Mouse (Mus musculus): Measurements from ENCODE around the gene Gigyf1.

Gigyf1 gene

GRCm38 (mm10) chr5:137535318-137535717 lies 17.0 kb downstream of the Gigyf1 start:
- no peak for DNase-seq

GRCm38 (mm10) chr5:137537461-137537860 lies 19.1 kb downstream of the Gigyf1 start:
- no peak for DNase-seq

GRCm38 (mm10) chr5:137539291-137539801 lies 21.0 kb downstream of the Gigyf1 start:
- no peak for DNase-seq

- DNase-seq = no peak
These were observed 22.6 kb downstream of the Gigyf1 start for GRCm38 (mm10) chr5:137540991-137541390.

- DNase-seq = peak; percentile 1
These were observed 23.6 kb downstream of the Gigyf1 start for GRCm38 (mm10) chr5:137541768-137542540.

GRCm38 (mm10) chr5:137544926-137545325 lies 26.6 kb downstream of the Gigyf1 start:
- DNase-seq = peak; percentile 1

- DNase-seq = peak; percentile 1
These were observed 27.2 kb downstream of the Gigyf1 start for GRCm38 (mm10) chr5:137545596-137545995.

GRCm38 (mm10) chr5:137549840-137550239 lies 31.5 kb downstream of the Gigyf1 start:
- peak; percentile 1 for DNase-seq

GRCm38 (mm10) chr5:137551119-137551518 lies 32.8 kb downstream of the Gigyf1 start:
- DNase-seq = peak; percentile 13

- DNase-seq = no peak
These were observed 34.7 kb downstream of the Gigyf1 start for GRCm38 (mm10) chr5:137553000-137553399.

- peak; percentile 75 for DNase-seq
These were observed 35.1 kb downstream of the Gigyf1 start, which contains the start of gene Actl6b for GRCm38 (mm10) chr5:137553411-137553837. TSS of gene Actl6b (plus strand) at chr5:137553517.

GRCm38 (mm10) chr5:137553898-137554297 lies 35.5 kb downstream of the Gigyf1 start:
- DNase-seq = no peak

- no peak for DNase-seq
These were observed 43.2 kb downstream of the Gigyf1 start for GRCm38 (mm10) chr5:137561556-137561955.

GRCm38 (mm10) chr5:137562965-137563364 lies 44.6 kb downstream of the Gigyf1 start:
- DNase-seq = no peak

- no peak for DNase-seq
These were observed 47.4 kb downstream of the Gigyf1 start for GRCm38 (mm10) chr5:137565744-137566143.

- DNase-seq = no peak
These were observed 48.1 kb downstream of the Gigyf1 start for GRCm38 (mm10) chr5:137566416-137566815.

GRCm38 (mm10) chr5:137568223-137568798 lies 50.0 kb downstream of the Gigyf1 start:
- DNase-seq = no peak

- DNase-seq = no peak
These were observed 50.7 kb downstream of the Gigyf1 start for GRCm38 (mm10) chr5:137569031-137569430.

GRCm38 (mm10) chr5:137569665-137570064 lies 51.3 kb downstream of the Gigyf1 start, which contains the start of gene Tfr2:
TSS of gene Tfr2 (plus strand) at chr5:137569840.
- DNase-seq = peak; percentile 95

- peak; percentile 27 for DNase-seq
These were observed 51.8 kb downstream of the Gigyf1 start for GRCm38 (mm10) chr5:137570181-137570580.

- peak; percentile 90 for DNase-seq
These were observed 52.6 kb downstream of the Gigyf1 start for GRCm38 (mm10) chr5:137570691-137571586.

- peak; percentile 31 for DNase-seq
These were observed 56.1 kb downstream of the Gigyf1 start for GRCm38 (mm10) chr5:137574470-137574901.

All from liver (tissue).